In genomic region chr8:26883285-26883684, GRCm38 (mm10) we compare ENCODE assay signal across 23 mouse cellular contexts.
DNase-seq lines count a peak whose midpoint lies in the region; ATAC-seq lines count a peak whose summit lies in the region.
"Had no signal": no experiment of that assay in that cellular context is flagged by ENCODE, and none has a peak within 500 bp of the region (broad histone marks: within the 10 kb centered on the region; RNA-seq: fewer than 3 reads in every experiment).

No protein-coding gene starts in this region.

- peak overlapping the region; percentile 48; the same call in 1 of the 2 replicates for H3K27ac ChIP-seq in forebrain, embryonic 10.5 days
- no peak overlapping the region for H3K27ac ChIP-seq in forebrain, embryonic 16.5 days (ENCODE audit: low read length)
- peak overlapping the region; percentile 35; the same call in 1 of the 2 replicates for H3K27ac ChIP-seq in hindbrain, embryonic 10.5 days
- H3K27ac ChIP-seq in hindbrain, embryonic 13.5 days = no peak overlapping the region
- H3K27ac ChIP-seq in heart, embryonic 14.5 days (replicated peaks in 1 of 2; ENCODE audit: control insufficient read depth in 1 of 2, insufficient read depth in 1 of 2, low read depth in 2 of 2, low read length in 2 of 2) = peak overlapping the region; percentile 28 to 38; a peak in 1 of 4 replicates
- H3K27ac ChIP-seq: forebrain, embryonic 12.5 days; hindbrain, embryonic 12.5 days; kidney, postnatal 0 days; limb, embryonic 13.5 days; lung, embryonic 15.5 days; midbrain, embryonic 10.5 days; neural tube, embryonic 12.5 days had no signal

- H3K4me2 ChIP-seq in forebrain, embryonic 16.5 days (ENCODE audit: low read length) = no peak overlapping the region
- no peak overlapping the region for H3K4me2 ChIP-seq in hindbrain, embryonic 13.5 days
- no peak overlapping the region for H3K4me2 ChIP-seq in heart, embryonic 14.5 days (ENCODE audit: low read length)
- H3K4me2 ChIP-seq: forebrain, embryonic 12.5 days; hindbrain, embryonic 12.5 days; limb, embryonic 13.5 days; liver, embryonic 11.5 days; lung, embryonic 15.5 days; neural tube, embryonic 12.5 days had no signal

- 87% methylated on average over 5 of the region's 5 CpGs for WGBS in forebrain, embryonic 10.5 days
- 89% methylated on average over 5 of the region's 5 CpGs for WGBS in forebrain, embryonic 16.5 days
- WGBS in hindbrain, embryonic 10.5 days = 87% methylated on average over 5 of the region's 5 CpGs
- 91% methylated on average over 5 of the region's 5 CpGs for WGBS in hindbrain, embryonic 13.5 days
- 64% methylated on average over 5 of the region's 5 CpGs for WGBS in heart, embryonic 14.5 days

- DNase-seq in forebrain, embryonic 10.5 days (ENCODE audit: extremely low spot score, low spot score) = no peak
- DNase-seq in hindbrain, embryonic 10.5 days (ENCODE audit: low spot score) = no peak
- no peak for DNase-seq in thymus, postnatal 36 days
- DNase-seq: cerebellum, adult 2 months; gastrocnemius, postnatal 36 days; kidney, adult 8-10 months; kidney, postnatal 4 days had no signal

- no peaks in the 10 kb centered on the region for H3K36me3 ChIP-seq in forebrain, embryonic 10.5 days (replicated peaks)
- no peaks in the 10 kb centered on the region for H3K36me3 ChIP-seq in forebrain, embryonic 16.5 days (ENCODE audit: control insufficient read depth, insufficient read depth)
- H3K36me3 ChIP-seq in hindbrain, embryonic 10.5 days = no peaks in the 10 kb centered on the region
- H3K36me3 ChIP-seq in hindbrain, embryonic 13.5 days = no peaks in the 10 kb centered on the region
- H3K36me3 ChIP-seq in heart, embryonic 14.5 days (ENCODE audit: control insufficient read depth, insufficient read depth, low read length) = no peaks in the 10 kb centered on the region
- H3K36me3 ChIP-seq: forebrain, embryonic 12.5 days; hindbrain, embryonic 12.5 days; limb, embryonic 13.5 days; lung, embryonic 15.5 days; midbrain, embryonic 10.5 days; neural tube, embryonic 12.5 days had no signal

- H3K9ac ChIP-seq in forebrain, embryonic 16.5 days (replicated peaks; ENCODE audit: low read depth, low read length) = no peak overlapping the region
- no peak overlapping the region for H3K9ac ChIP-seq in hindbrain, embryonic 13.5 days
- H3K9ac ChIP-seq in heart, embryonic 14.5 days (ENCODE audit: low read length) = no peak overlapping the region
- H3K9ac ChIP-seq: forebrain, embryonic 12.5 days; hindbrain, embryonic 12.5 days; limb, embryonic 13.5 days; lung, embryonic 15.5 days; neural tube, embryonic 12.5 days had no signal

- H3K4me1 ChIP-seq in forebrain, embryonic 10.5 days = peaks cover 26% of the 10 kb centered on the region
- no peaks in the 10 kb centered on the region for H3K4me1 ChIP-seq in forebrain, embryonic 16.5 days (replicated peaks; ENCODE audit: control insufficient read depth, insufficient read depth, low read length)
- peaks cover 24% of the 10 kb centered on the region; the same call in 1 of the 2 replicates for H3K4me1 ChIP-seq in hindbrain, embryonic 10.5 days (replicated peaks)
- H3K4me1 ChIP-seq in hindbrain, embryonic 13.5 days (replicated peaks) = no peaks in the 10 kb centered on the region
- peaks cover 39 to 49% of the 10 kb centered on the region in 2 experiments for H3K4me1 ChIP-seq in heart, embryonic 14.5 days (ENCODE audit: control insufficient read depth in 2 of 2, insufficient read depth in 2 of 2, low read length in 2 of 2)
- H3K4me1 ChIP-seq: forebrain, embryonic 12.5 days; midbrain, embryonic 10.5 days; neural tube, embryonic 12.5 days had no signal

- H3K9me3 ChIP-seq in forebrain, embryonic 10.5 days = no peaks in the 10 kb centered on the region
- H3K9me3 ChIP-seq in forebrain, embryonic 16.5 days (ENCODE audit: control insufficient read depth, low read length) = no peaks in the 10 kb centered on the region
- no peaks in the 10 kb centered on the region for H3K9me3 ChIP-seq in hindbrain, embryonic 10.5 days
- H3K9me3 ChIP-seq in hindbrain, embryonic 13.5 days = no peaks in the 10 kb centered on the region
- H3K9me3 ChIP-seq in heart, embryonic 14.5 days (ENCODE audit: control insufficient read depth, low read length) = no peaks in the 10 kb centered on the region
- H3K9me3 ChIP-seq: forebrain, embryonic 12.5 days; hindbrain, embryonic 12.5 days; limb, embryonic 13.5 days; lung, embryonic 15.5 days; midbrain, embryonic 10.5 days; neural tube, embryonic 12.5 days had no signal

- no peaks in the 10 kb centered on the region for H3K27me3 ChIP-seq in forebrain, embryonic 10.5 days (ENCODE audit: poor library complexity, severe bottlenecking)
- no peaks in the 10 kb centered on the region for H3K27me3 ChIP-seq in forebrain, embryonic 16.5 days (replicated peaks; ENCODE audit: control insufficient read depth, insufficient read depth, low read length)
- 0 out of 2 replicates have a peak, but pooled peaks cover 4% of the 10 kb centered on the region for H3K27me3 ChIP-seq in hindbrain, embryonic 10.5 days (ENCODE audit: insufficient read depth, poor library complexity, severe bottlenecking)
- peaks cover 15% of the 10 kb centered on the region; the same call in 1 of the 2 replicates for H3K27me3 ChIP-seq in hindbrain, embryonic 13.5 days
- no peaks in the 10 kb centered on the region for H3K27me3 ChIP-seq in heart, embryonic 14.5 days (ENCODE audit: control insufficient read depth, insufficient read depth, low read length)
- H3K27me3 ChIP-seq: forebrain, embryonic 12.5 days; lung, embryonic 15.5 days had no signal

- no peak overlapping the region for H3K4me3 ChIP-seq in forebrain, embryonic 10.5 days
- H3K4me3 ChIP-seq in forebrain, embryonic 16.5 days (replicated peaks; ENCODE audit: low read length) = no peak overlapping the region
- no peak overlapping the region for H3K4me3 ChIP-seq in hindbrain, embryonic 10.5 days
- H3K4me3 ChIP-seq in hindbrain, embryonic 13.5 days = no peak overlapping the region
- no peak overlapping the region for H3K4me3 ChIP-seq in heart, embryonic 14.5 days (ENCODE audit: control insufficient read depth in 1 of 2, insufficient read depth in 1 of 2, low read depth in 1 of 2, low read length in 2 of 2)
- H3K4me3 ChIP-seq: erythroblast, embryonic 14.5 days; forebrain, embryonic 12.5 days; hindbrain, embryonic 12.5 days; limb, embryonic 13.5 days; lung, embryonic 15.5 days; midbrain, embryonic 10.5 days; neural tube, embryonic 12.5 days had no signal

- no peak for ATAC-seq in forebrain, embryonic 16.5 days
- ATAC-seq in hindbrain, embryonic 13.5 days (ENCODE audit: low FRiP score) = no peak
- ATAC-seq in heart, embryonic 14.5 days (ENCODE audit: insufficient number of reproducible peaks, insufficient read depth, low FRiP score, low read depth) = no peak
- ATAC-seq in frontal cortex, adult (ENCODE audit: low TSS enrichment) = no peak
- ATAC-seq: CD4-positive, CD25-positive, alpha-beta regulatory T cell, adult 4 months; intestine, embryonic 16.5 days; midbrain, embryonic 16.5 days had no signal

Comparison
In these comparisons a context has a peak if more than half of its experiments do, and no peak if none do; other contexts are left out.
1. H3K27ac ChIP-seq: peak in forebrain, embryonic 10.5 days (single experiment), hindbrain, embryonic 10.5 days (single experiment) and heart, embryonic 14.5 days (2 of 2); none in forebrain, embryonic 16.5 days (single experiment) and hindbrain, embryonic 13.5 days (single experiment).